Mouse (Mus musculus): ENCODE measurements around the gene Slc22a15. TPM values are rescaled to one million over a fixed set of nuclear protein-coding genes. Genes with fewer than 3 reads are reported as not detected.
A peak's percentile ranks its signal among the peaks of the same experiment; 100 is the strongest.

Gene Slc22a15
- total RNA-seq, 2 experiments from 2014 or later: 0.42 to 2.1 TPM

GRCm38 (mm10) chr3:101876459-101877285, 47.6 kb downstream of the Slc22a15 start:
- no peak for ATAC-seq (replicated peaks; ENCODE audit: low FRiP score, low TSS enrichment, poor library complexity, severe bottlenecking)

GRCm38 (mm10) chr3:101875258-101875920, 48.9 kb downstream of the Slc22a15 start:
- ATAC-seq (replicated peaks; ENCODE audit: low FRiP score, low TSS enrichment, poor library complexity, severe bottlenecking): no peak

- no peak for ATAC-seq (replicated peaks; ENCODE audit: low FRiP score, low TSS enrichment, poor library complexity, severe bottlenecking)
Observed at GRCm38 (mm10) chr3:101873061-101873675, 51.1 kb downstream of the Slc22a15 start.

- no peak for ATAC-seq (replicated peaks; ENCODE audit: low FRiP score, low TSS enrichment, poor library complexity, severe bottlenecking)
Observed at GRCm38 (mm10) chr3:101871951-101872350, 52.3 kb downstream of the Slc22a15 start.

GRCm38 (mm10) chr3:101867001-101867421, 57.2 kb downstream of the Slc22a15 start:
- ATAC-seq (replicated peaks; ENCODE audit: low FRiP score, low TSS enrichment, poor library complexity, severe bottlenecking): no peak

- no peak for ATAC-seq (replicated peaks; ENCODE audit: low FRiP score, low TSS enrichment, poor library complexity, severe bottlenecking)
Observed at GRCm38 (mm10) chr3:101861856-101862255, 62.4 kb downstream of the Slc22a15 start.

GRCm38 (mm10) chr3:101860151-101860550, 64.1 kb downstream of the Slc22a15 start:
- no peak for ATAC-seq (replicated peaks; ENCODE audit: low FRiP score, low TSS enrichment, poor library complexity, severe bottlenecking)

GRCm38 (mm10) chr3:101859740-101860139, 64.5 kb downstream of the Slc22a15 start:
- no peak for ATAC-seq (replicated peaks; ENCODE audit: low FRiP score, low TSS enrichment, poor library complexity, severe bottlenecking)

GRCm38 (mm10) chr3:101854075-101854474, 70.2 kb downstream of the Slc22a15 start:
- no peak for ATAC-seq (replicated peaks; ENCODE audit: low FRiP score, low TSS enrichment, poor library complexity, severe bottlenecking)

GRCm38 (mm10) chr3:101851363-101851762, 72.9 kb downstream of the Slc22a15 start:
- no peak for ATAC-seq (replicated peaks; ENCODE audit: low FRiP score, low TSS enrichment, poor library complexity, severe bottlenecking)

GRCm38 (mm10) chr3:101848816-101849215, 75.4 kb downstream of the Slc22a15 start, which contains the start of gene Mab21l3:
TSS of gene Mab21l3 (minus strand) at chr3:101848959.
- no peak for ATAC-seq (replicated peaks; ENCODE audit: low FRiP score, low TSS enrichment, poor library complexity, severe bottlenecking)

GRCm38 (mm10) chr3:101846096-101846495, 78.2 kb downstream of the Slc22a15 start:
- ATAC-seq (replicated peaks; ENCODE audit: low FRiP score, low TSS enrichment, poor library complexity, severe bottlenecking): no peak

GRCm38 (mm10) chr3:101842372-101843094, 81.7 kb downstream of the Slc22a15 start:
- no peak for ATAC-seq (replicated peaks; ENCODE audit: low FRiP score, low TSS enrichment, poor library complexity, severe bottlenecking)

- ATAC-seq (replicated peaks; ENCODE audit: low FRiP score, low TSS enrichment, poor library complexity, severe bottlenecking): no peak
Observed at GRCm38 (mm10) chr3:101839327-101839726, 84.9 kb downstream of the Slc22a15 start.

- no peak for ATAC-seq (replicated peaks; ENCODE audit: low FRiP score, low TSS enrichment, poor library complexity, severe bottlenecking)
Observed at GRCm38 (mm10) chr3:101836971-101837370, 87.3 kb downstream of the Slc22a15 start.

GRCm38 (mm10) chr3:101836532-101836931, 87.7 kb downstream of the Slc22a15 start:
- ATAC-seq (replicated peaks; ENCODE audit: low FRiP score, low TSS enrichment, poor library complexity, severe bottlenecking): no peak

GRCm38 (mm10) chr3:101836045-101836444, 88.2 kb downstream of the Slc22a15 start:
- ATAC-seq (replicated peaks; ENCODE audit: low FRiP score, low TSS enrichment, poor library complexity, severe bottlenecking): peak; percentile 63

- no peak for ATAC-seq (replicated peaks; ENCODE audit: low FRiP score, low TSS enrichment, poor library complexity, severe bottlenecking)
Observed at GRCm38 (mm10) chr3:101831189-101831858, 92.9 kb downstream of the Slc22a15 start.
